Comparison of ENCODE assay signal across 8 mouse cellular contexts in the genomic region with DNA sequence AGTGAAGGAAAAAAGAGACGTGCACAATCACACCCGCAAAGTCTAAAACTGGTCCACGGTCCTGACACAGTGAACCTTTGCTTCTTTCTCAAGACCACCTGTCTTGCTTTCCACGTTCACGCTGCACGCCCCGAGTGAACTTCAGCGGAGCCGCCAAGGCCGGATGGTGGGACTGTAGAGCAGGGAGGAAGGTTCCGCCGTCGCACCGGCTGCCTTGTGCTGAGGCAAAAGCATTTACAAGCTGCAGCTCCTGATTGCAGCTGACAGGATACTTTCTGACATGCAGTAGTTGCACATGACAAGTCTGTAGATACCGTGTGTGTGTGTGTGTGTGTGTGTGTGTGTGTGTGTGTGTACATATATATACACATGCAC. TPM values are rescaled to one million over a fixed set of nuclear protein-coding genes. Genes with fewer than 3 reads are reported as not detected.
DNase-seq lines count a peak whose midpoint lies in the region; ATAC-seq and TF ChIP-seq lines count a peak whose summit lies in the region.

No protein-coding gene starts in this region.

- H3K9ac ChIP-seq in embryonic facial prominence, embryonic 12.5 days, result peak overlapping the region; percentile 40
- peak overlapping the region; percentile 26; the same call in 1 of the 2 replicates for H3K9ac ChIP-seq in neural tube, embryonic 15.5 days (replicated peaks)

- peaks cover 43% of the 10 kb centered on the region for H3K4me1 ChIP-seq in E14TG2a.4 (replicated peaks; ENCODE audit: low read depth, low read length)
- peaks cover 6% of the 10 kb centered on the region; the same call in 1 of the 2 replicates for H3K4me1 ChIP-seq in embryonic facial prominence, embryonic 12.5 days
- H3K4me1 ChIP-seq in limb, embryonic 10.5 days, result peaks cover 27% of the 10 kb centered on the region
- H3K4me1 ChIP-seq in neural tube, embryonic 15.5 days, result peaks cover 38% of the 10 kb centered on the region; the same call in 1 of the 2 replicates

- peak overlapping the region; percentile 80 for H3K4me3 ChIP-seq in E14TG2a.4 (replicated peaks; ENCODE audit: low read length)
- peak overlapping the region; percentile 47 for H3K4me3 ChIP-seq in embryonic facial prominence, embryonic 12.5 days
- H3K4me3 ChIP-seq in limb, embryonic 10.5 days, result peak overlapping the region; percentile 55
- H3K4me3 ChIP-seq in neural tube, embryonic 15.5 days (replicated peaks), result peak overlapping the region; percentile 62

- H3K9me3 ChIP-seq in E14TG2a.4 (ENCODE audit: low read length), result no peaks in the 10 kb centered on the region
- H3K9me3 ChIP-seq in embryonic facial prominence, embryonic 12.5 days, result no peaks in the 10 kb centered on the region
- H3K9me3 ChIP-seq in limb, embryonic 10.5 days (replicated peaks), result no peaks in the 10 kb centered on the region
- no peaks in the 10 kb centered on the region for H3K9me3 ChIP-seq in neural tube, embryonic 15.5 days (replicated peaks)

- no peak for TF ChIP-seq CTCF in E14TG2a.4 (conservative IDR thresholded peaks at IDR 0.05; ENCODE audit: low read length)

- DNase-seq in heart, adult 11 months, result peak; percentile 89
- DNase-seq in heart, adult 9 months (ENCODE audit: low spot score in 2 of 2), result no peak
- peak; percentile 59 for DNase-seq in limb, embryonic 10.5 days (ENCODE audit: low spot score)
- no peak for DNase-seq in frontal cortex, postnatal 10 days (ENCODE audit: low spot score in 2 of 2)
- DNase-seq in kidney, adult 9 months, result no peak

- H3K36me3 ChIP-seq in E14TG2a.4 (ENCODE audit: insufficient read depth, low read length), result no peaks in the 10 kb centered on the region
- no peaks in the 10 kb centered on the region for H3K36me3 ChIP-seq in embryonic facial prominence, embryonic 12.5 days
- H3K36me3 ChIP-seq in limb, embryonic 10.5 days, result no peaks in the 10 kb centered on the region
- no peaks in the 10 kb centered on the region for H3K36me3 ChIP-seq in neural tube, embryonic 15.5 days

- ATAC-seq in embryonic facial prominence, embryonic 12.5 days (ENCODE audit: insufficient number of reproducible peaks, insufficient read depth, low FRiP score, low TSS enrichment), result no peak
- no peak for ATAC-seq in neural tube, embryonic 15.5 days (ENCODE audit: low FRiP score)

- H3K4me2 ChIP-seq in embryonic facial prominence, embryonic 12.5 days (replicated peaks), result peak overlapping the region; percentile 62
- H3K4me2 ChIP-seq in neural tube, embryonic 15.5 days, result peak overlapping the region; percentile 92

- WGBS in embryonic facial prominence, embryonic 12.5 days, result 9% methylated on average over 15 of the region's 15 CpGs
- 6% methylated on average over 15 of the region's 15 CpGs for WGBS in limb, embryonic 10.5 days
- 7% methylated on average over 15 of the region's 15 CpGs for WGBS in neural tube, embryonic 15.5 days

- no peaks in the 10 kb centered on the region for H3K27me3 ChIP-seq in E14TG2a.4 (ENCODE audit: insufficient read depth, low read length)
- no peaks in the 10 kb centered on the region for H3K27me3 ChIP-seq in embryonic facial prominence, embryonic 12.5 days
- no peaks in the 10 kb centered on the region for H3K27me3 ChIP-seq in limb, embryonic 10.5 days (ENCODE audit: low read depth, poor library complexity, severe bottlenecking)
- H3K27me3 ChIP-seq in neural tube, embryonic 15.5 days (replicated peaks), result no peaks in the 10 kb centered on the region

- H3K27ac ChIP-seq in embryonic facial prominence, embryonic 12.5 days, result 0 out of 2 replicates have a peak overlapping the region, but pooled peaks have one; percentile 23
- H3K27ac ChIP-seq in limb, embryonic 10.5 days, result no peak overlapping the region
- peak overlapping the region; percentile 37; the same call in 1 of the 2 replicates for H3K27ac ChIP-seq in neural tube, embryonic 15.5 days (replicated peaks)

RNA-seq across cellular contexts. Expression of a gene that starts 8.1 kb away (rescaled TPM):
- 167 and 170 TPM in 2 replicates for polyA plus RNA-seq in embryonic facial prominence, embryonic 12.5 days (2016; fragmentation: Nextera tagmentation; extraction: Ambion mirVana)
- polyA plus RNA-seq in limb, embryonic 10.5 days (2016; fragmentation: Nextera tagmentation; extraction: Ambion mirVana), result 200 and 218 TPM in 2 replicates
- 76.1 and 94.7 TPM in 2 replicates for polyA plus RNA-seq in neural tube, embryonic 15.5 days (2015; fragmentation: Nextera tagmentation; extraction: Ambion mirVana)

RNA-seq across cellular contexts. Expression of a gene that starts 25.5 kb away (rescaled TPM):
- polyA plus RNA-seq in embryonic facial prominence, embryonic 12.5 days (2016; fragmentation: Nextera tagmentation; extraction: Ambion mirVana), result not detected in 2 replicates
- not detected in 2 replicates for polyA plus RNA-seq in limb, embryonic 10.5 days (2016; fragmentation: Nextera tagmentation; extraction: Ambion mirVana)
- polyA plus RNA-seq in neural tube, embryonic 15.5 days (2015; fragmentation: Nextera tagmentation; extraction: Ambion mirVana), result not detected in 2 replicates

RNA-seq across cellular contexts. Expression of a gene that starts 41.7 kb away (rescaled TPM):
- polyA plus RNA-seq in embryonic facial prominence, embryonic 12.5 days (2016; fragmentation: Nextera tagmentation; extraction: Ambion mirVana), result not detected in 2 replicates
- polyA plus RNA-seq in limb, embryonic 10.5 days (2016; fragmentation: Nextera tagmentation; extraction: Ambion mirVana), result not detected in 2 replicates
- not detected in 2 replicates for polyA plus RNA-seq in neural tube, embryonic 15.5 days (2015; fragmentation: Nextera tagmentation; extraction: Ambion mirVana)

RNA-seq across cellular contexts. Expression of a gene that starts 59.9 kb away (rescaled TPM):
- 0.04 TPM in 1 of 2 replicates, not detected in the other for polyA plus RNA-seq in embryonic facial prominence, embryonic 12.5 days (2016; fragmentation: Nextera tagmentation; extraction: Ambion mirVana)
- polyA plus RNA-seq in limb, embryonic 10.5 days (2016; fragmentation: Nextera tagmentation; extraction: Ambion mirVana), result 0.10 TPM in 1 of 2 replicates, not detected in the other
- polyA plus RNA-seq in neural tube, embryonic 15.5 days (2015; fragmentation: Nextera tagmentation; extraction: Ambion mirVana), result 0.20 TPM in 1 of 2 replicates, not detected in the other

Comparison
In these comparisons a context has a peak if more than half of its experiments do, and no peak if none do; other contexts are left out.
1. DNase-seq: peak in heart, adult 11 months (single experiment) and limb, embryonic 10.5 days (single experiment); none in heart, adult 9 months (0 of 2), frontal cortex, postnatal 10 days (0 of 2) and kidney, adult 9 months (single experiment).
2. Peak in every context shown above with its lines, with median percentiles within 50 percentile points of each other: H3K4me3 ChIP-seq.